Mouse (Mus musculus) erythroblast, adult 5-6 weeks (primary cell): ENCODE measurements around the gene Pla2g2d. TPM values are rescaled to one million over a fixed set of nuclear protein-coding genes. Genes with fewer than 3 reads are reported as not detected.

Source experiments
- ATAC-seq: replicated peaks from 2 replicates; pipeline ENCODE4 v1.8.0; 2016; ENCODE audit warnings: moderate number of reproducible peaks, mild to moderate bottlenecking, moderate TSS enrichment, inconsistent platforms; ENCODE audit not compliant: poor library complexity, low FRiP score, severe bottlenecking
- total RNA-seq, 2 experiments: library from RNA; stranded (forward) in 1 of 2; stranded (reverse) in 1 of 2; fragments of 150-400 nt in 1 of 2; fragments of 200-764, 138-1000 nt in 1 of 2; gene quantifications; 2 replicates each; pipeline versions ENCODE4 v1.2.3 to v1.2.4; 2015 to 2017; ENCODE audit warnings: low replicate concordance in 2 of 2

Pla2g2d gene
- total RNA-seq (2015; ENCODE audit: low replicate concordance) (0.84 TPM in 1 of 2 replicates, not detected in the other), total RNA-seq (2017; ENCODE audit: low replicate concordance) (0.26 TPM in 1 of 2 replicates, not detected in the other)

- no peak for ATAC-seq
These were observed at the start of gene Pla2g2d for GRCm38 (mm10) chr4:138775435-138775834. TSS of gene Pla2g2d (plus strand) at chr4:138775735.

DNA sequence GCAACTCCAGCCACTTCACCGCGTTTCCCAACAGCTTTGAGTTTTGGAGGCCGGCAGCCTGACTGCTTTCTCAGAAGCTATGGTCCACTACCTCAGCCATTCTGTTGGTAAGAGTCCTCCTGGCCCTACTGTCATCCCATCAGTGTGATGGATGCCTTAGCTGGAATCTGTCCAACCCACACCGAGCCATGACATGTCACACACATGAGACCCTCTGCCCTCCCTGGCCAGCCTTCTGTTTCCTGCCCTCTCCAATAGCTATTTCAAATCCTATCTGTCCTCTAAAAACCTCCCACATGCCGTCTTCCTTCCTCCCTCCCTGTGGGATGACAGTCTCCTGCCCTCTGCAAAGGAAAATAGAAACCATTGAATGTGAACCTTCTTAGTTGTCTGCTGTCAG is 49.8 kb upstream of the Pla2g2d start:
- ATAC-seq = no peak

DNA sequence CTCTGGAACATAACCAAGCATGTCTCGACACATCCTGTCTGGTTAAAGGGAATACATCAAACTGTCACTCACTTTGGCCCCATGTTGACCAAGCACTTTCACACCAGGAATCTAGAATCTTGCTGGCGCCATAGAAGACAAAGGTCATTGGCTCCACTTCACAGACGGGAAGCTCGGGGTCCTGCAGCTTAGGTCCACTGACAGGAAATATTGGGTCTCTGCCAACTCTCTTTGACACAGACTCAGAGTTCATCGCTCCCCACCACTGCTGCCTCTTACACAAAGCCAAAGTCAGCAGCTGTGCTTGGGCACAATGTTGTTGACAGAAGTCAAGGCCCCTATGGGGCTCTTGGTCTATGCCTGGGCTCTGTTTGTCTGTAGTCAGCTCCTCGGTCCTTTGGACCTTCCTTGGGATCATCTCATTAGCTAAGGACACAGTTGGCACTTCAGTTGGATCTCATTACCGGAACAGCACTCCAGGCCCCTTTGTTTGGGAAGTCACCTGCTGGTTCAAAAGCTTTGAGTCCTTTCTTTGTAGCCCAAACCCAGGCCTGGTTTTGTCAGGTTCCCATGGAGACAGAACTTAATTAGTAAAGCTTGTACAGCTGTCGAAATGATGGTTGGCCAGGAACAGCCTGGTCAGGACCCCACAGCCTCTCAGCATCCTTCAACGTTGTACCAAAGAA is 46.4 kb upstream of the Pla2g2d start:
- no peak for ATAC-seq

DNA sequence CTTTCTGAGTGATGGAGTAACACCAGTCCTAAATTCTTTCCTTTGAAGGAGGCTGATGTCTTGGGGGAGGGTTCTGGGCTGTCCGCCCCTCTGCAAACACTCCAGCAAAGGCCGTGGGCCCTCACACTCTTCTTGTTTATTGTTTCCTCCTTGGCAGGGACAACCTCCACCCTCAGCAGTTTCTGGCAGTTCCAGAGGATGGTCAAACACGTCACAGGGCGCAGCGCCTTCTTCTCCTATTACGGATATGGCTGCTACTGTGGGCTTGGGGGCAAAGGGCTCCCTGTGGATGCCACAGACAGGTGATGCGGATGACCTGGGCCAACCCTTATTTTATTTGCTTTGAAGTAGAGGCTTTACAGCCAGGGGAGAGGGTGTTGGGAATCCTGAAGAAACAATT is 41.4 kb upstream of the Pla2g2d start:
- no peak for ATAC-seq

- ATAC-seq = no peak
These were observed 40.7 kb upstream of the Pla2g2d start for GRCm38 (mm10) chr4:138734863-138735262.

- ATAC-seq = no peak
These were observed 38.5 kb upstream of the Pla2g2d start, which contains the start of gene Ubxn10 for GRCm38 (mm10) chr4:138737031-138737430. TSS of gene Ubxn10 (minus strand) at chr4:138737167.

DNA sequence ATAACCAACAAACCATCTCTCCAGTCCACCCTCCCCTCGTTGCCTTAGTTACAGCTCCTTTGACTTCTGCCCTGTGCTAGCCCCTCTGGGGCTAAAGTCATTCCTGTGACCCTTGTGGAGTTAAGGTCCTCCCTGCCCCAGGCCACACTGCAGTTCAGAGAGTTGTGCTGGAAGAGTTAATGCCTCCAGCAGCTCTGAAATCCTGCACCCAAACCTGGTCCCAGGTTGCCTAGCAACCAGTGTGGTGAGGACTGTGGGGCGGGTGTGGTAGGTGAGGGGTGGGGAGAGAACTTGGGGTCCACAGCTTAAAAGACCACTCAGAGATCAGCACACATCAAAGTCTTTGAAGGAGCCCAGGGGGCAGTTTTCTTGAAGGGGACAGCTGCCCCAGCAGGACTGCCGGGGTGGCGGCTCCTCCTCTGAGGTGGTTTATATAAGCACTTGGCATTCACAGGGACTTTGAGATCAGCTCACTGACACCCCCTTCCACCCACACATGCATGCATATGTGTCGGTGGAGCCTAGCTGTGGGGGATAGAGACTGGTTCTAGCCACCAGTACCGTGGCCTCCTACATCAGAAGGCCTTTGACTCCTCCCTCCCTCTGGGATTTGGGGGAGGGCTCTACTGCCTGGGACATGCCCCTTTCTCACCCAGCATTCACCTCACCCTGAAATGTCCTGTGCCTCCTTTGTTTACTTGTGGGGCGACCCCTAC is 36.2 kb upstream of the Pla2g2d start:
- ATAC-seq = no peak

GRCm38 (mm10) chr4:138745884-138746283 is 29.7 kb upstream of the Pla2g2d start:
- no peak for ATAC-seq

DNA sequence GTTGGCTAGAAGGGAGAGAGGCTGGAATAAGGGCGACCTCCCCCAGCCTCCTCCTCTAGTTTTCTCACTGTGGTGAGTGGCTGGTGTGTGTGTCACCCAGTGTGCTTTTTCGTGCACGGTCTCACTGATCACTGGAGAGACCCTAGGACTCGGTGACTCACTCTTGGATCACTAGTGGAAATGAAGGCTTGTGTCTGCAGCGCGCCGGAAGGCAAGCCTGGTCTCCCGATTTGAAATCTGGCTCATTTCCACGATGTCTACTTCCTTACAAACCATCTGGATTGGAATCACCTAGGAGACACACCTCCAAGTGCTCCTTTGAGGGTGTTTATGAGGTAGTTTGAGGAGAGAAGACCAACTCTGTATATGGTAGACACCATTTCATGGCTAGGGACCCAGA is 28.7 kb upstream of the Pla2g2d start:
- ATAC-seq = no peak

GRCm38 (mm10) chr4:138747851-138748250 is 27.7 kb upstream of the Pla2g2d start:
- ATAC-seq = no peak

- ATAC-seq = no peak
These were observed 27.0 kb upstream of the Pla2g2d start for GRCm38 (mm10) chr4:138748369-138749072.

DNA sequence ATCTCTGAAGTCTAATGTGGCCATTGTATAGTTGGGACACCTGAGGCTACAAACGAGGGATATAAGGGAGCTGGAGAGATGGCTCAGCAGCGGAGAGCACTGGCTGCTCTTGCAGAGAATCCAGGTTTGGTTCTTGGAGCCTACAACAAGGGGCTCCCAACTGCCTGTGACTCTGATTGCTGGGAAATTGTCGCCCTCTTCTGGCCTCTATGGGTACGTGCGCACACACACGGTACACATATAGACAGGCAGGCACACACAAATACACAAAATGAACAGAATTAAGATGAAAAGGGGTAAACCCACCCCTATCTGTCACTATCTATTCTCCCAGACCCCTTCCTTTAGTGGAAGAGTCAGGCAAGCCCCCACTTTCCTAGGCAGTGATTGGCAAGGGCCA is 22.9 kb upstream of the Pla2g2d start:
- ATAC-seq = no peak

- ATAC-seq = no peak
These were observed 21.9 kb upstream of the Pla2g2d start for GRCm38 (mm10) chr4:138753608-138754007.

GRCm38 (mm10) chr4:138754432-138754831 is 21.1 kb upstream of the Pla2g2d start:
- no peak for ATAC-seq

- no peak for ATAC-seq
These were observed 20.1 kb upstream of the Pla2g2d start for GRCm38 (mm10) chr4:138755439-138755838.

- ATAC-seq = no peak
These were observed 19.6 kb upstream of the Pla2g2d start for GRCm38 (mm10) chr4:138755983-138756382.

DNA sequence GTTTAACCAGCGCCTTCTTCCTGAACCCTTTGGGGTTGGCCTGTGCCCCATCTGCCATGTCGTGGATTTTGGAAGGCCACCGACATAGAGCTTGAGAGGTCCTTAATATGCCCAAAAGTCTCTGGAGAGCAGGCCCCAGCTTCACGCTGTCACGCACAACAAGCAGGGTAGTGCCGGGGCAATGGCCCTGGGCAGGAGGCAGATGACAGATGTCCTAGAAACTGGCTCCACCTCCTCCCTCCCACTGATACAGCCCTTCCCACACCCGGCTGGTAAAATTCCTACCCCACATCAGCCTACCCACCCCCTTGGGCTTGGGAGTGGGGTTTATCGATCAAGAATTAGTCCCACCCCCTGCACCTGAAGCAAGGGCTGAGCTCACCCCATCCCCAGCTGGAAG is 18.1 kb upstream of the Pla2g2d start, which contains the start of gene Pla2g2f:
Gene Pla2g2f, minus strand, starts transcription at position 211 of the 400 bp plus-strand sequence.
- no peak for ATAC-seq

- no peak for ATAC-seq
These were observed 13.3 kb upstream of the Pla2g2d start for GRCm38 (mm10) chr4:138762266-138762665.

DNA sequence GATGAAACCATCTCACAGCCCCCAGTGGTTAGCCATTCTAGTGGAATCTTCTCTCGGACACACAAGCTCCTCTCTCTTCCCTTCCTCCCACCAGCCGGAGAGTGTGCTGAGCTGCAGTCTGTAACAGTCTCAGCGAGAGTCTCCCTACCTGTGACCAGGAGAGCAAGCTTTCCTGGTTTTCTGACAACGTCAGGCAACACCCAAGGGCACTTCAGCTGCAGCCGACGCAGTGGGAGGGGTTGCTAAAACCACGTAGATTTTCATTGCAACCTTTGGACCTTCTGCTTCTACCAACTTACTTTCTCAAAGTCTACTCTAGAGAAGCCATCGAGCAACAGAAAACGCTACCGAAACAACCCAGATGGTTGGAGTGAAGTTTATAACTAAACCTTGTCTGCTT is 3.6 kb upstream of the Pla2g2d start:
- no peak for ATAC-seq

- no peak for ATAC-seq
These were observed 3.1 kb upstream of the Pla2g2d start for GRCm38 (mm10) chr4:138772386-138772785.
